Mouse (Mus musculus) midbrain, embryonic 12.5 days (tissue): ENCODE results near the gene Timm44. TPM values are rescaled to one million over a fixed set of nuclear protein-coding genes. Genes with fewer than 3 reads are reported as not detected.

Source experiments
- polyA plus RNA-seq: library from polyadenylated mRNA; unstranded; fragments of >200 nt; fragmentation: Nextera tagmentation; extraction: Ambion mirVana; gene quantifications from 2 replicates; pipeline ENCODE4 v1.2.1, GENCODE M21; 2016

The Timm44 gene
- polyA plus RNA-seq, 1 experiment from 2014 or later, result 57.8 TPM

Other genes with a start within 250 kb of the Timm44 start
- gene Cd209f, start 170.1 kb downstream of the Timm44 start, polyA plus RNA-seq, result not detected in 2 replicates
- not detected in 2 replicates for gene Cd209g, start 141.8 kb downstream of the Timm44 start, polyA plus RNA-seq
- gene Evi5l, start 109.3 kb downstream of the Timm44 start, polyA plus RNA-seq, result 60.4 and 64.5 TPM in 2 replicates
- gene Prr36, start 58.5 kb downstream of the Timm44 start, polyA plus RNA-seq, result 37.1 and 47.6 TPM in 2 replicates
- 0.13 TPM in 2 replicates for gene Lrrc8e, start 49.1 kb downstream of the Timm44 start, polyA plus RNA-seq
- gene Map2k7, start 37.2 kb downstream of the Timm44 start, polyA plus RNA-seq, result 45.1 and 48.4 TPM in 2 replicates
- gene Gm49320, start 37.0 kb downstream of the Timm44 start, polyA plus RNA-seq, result 1.5 and 1.6 TPM in 2 replicates
- 5.0 and 5.3 TPM in 2 replicates for gene Tgfbr3l, start 27.7 kb downstream of the Timm44 start, polyA plus RNA-seq
- 61.9 and 63.0 TPM in 2 replicates for gene Snapc2, start 22.8 kb downstream of the Timm44 start, polyA plus RNA-seq
- 170 TPM in 2 replicates for gene Ctxn1, start 16.6 kb downstream of the Timm44 start, polyA plus RNA-seq
- gene Ccl25, start 49.3 kb upstream of the Timm44 start, polyA plus RNA-seq, result 23.0 and 24.8 TPM in 2 replicates
- gene Elavl1, start 49.5 kb upstream of the Timm44 start, polyA plus RNA-seq, result 294 and 302 TPM in 2 replicates
- 20.2 and 21.2 TPM in 2 replicates for gene Cers4, start 217.1 kb upstream of the Timm44 start, polyA plus RNA-seq